Mouse (Mus musculus) spleen, adult 2 months (tissue): ENCODE data around the gene Ngfr.

Experiments
- CTCF ChIP-seq: fragments of 200-500 bp; IDR thresholded peaks from 2 replicates; pipeline ENCODE4 v1.5.1; 2011; ENCODE audit warnings: mild to moderate bottlenecking, inconsistent platforms; ENCODE audit not compliant: insufficient read depth, insufficient read length, insufficient replicate concordance; ENCODE audit errors: extremely low read depth
- POLR2A ChIP-seq: fragments of 200-500 bp; IDR thresholded peaks from 2 replicates; pipeline ENCODE4 v1.6.1; 2011; ENCODE audit warnings: low read depth, low read length, inconsistent platforms

- TF ChIP-seq CTCF (no peak), POLR2A (no peak)
Observed at GRCm38 (mm10) chr11:95582193-95582592, 5.3 kb downstream of the Ngfr start.
